Mouse (Mus musculus): ENCODE results near the gene Gm3752. TPM values are rescaled to one million over a fixed set of nuclear protein-coding genes. Genes with fewer than 3 reads are reported as not detected.
"Not testable (repeated sequence)": the region's sequence is repeated elsewhere in the genome, so short reads cannot be mapped to it uniquely, and the experiment has no call there.

Gm3752 gene
- 0.68 and 0.73 TPM in 2 replicates for polyA plus RNA-seq (2012; rRNA removed)

- not testable (repeated sequence) for H3K4me3 ChIP-seq (ENCODE audit: insufficient read depth, low read length); H3K27ac ChIP-seq (ENCODE audit: insufficient read depth, low read length); H3K4me1 ChIP-seq (ENCODE audit: control insufficient read depth, insufficient read depth, low read length)
These were observed at the start of gene Gm3752 for GRCm38 (mm10) chr14:7483662-7484061. Gm3752 (minus strand) TSS chr14:7483762.

DNA sequence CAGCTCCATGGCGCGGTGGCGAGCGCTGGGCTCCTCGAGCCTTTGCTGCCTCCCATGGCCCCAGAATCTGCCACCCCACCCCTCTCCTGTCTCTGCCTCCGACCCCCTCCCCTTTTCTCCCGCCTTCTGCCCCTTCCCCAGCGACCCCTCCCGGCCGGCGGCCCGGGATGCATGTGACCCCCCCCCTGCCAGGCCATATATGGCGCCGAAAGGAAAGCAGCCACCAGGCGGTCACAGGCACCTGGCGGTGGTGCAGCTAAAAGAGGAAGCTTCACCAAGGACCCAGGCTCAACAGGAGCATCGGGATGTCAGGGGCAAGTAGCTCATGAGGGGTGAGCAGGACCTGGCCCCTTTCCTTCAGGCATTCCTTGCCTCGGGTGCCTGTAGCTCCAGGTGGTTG, 5.2 kb upstream of the Gm3752 start:
- H3K4me3 ChIP-seq (ENCODE audit: insufficient read depth, low read length); H3K27ac ChIP-seq (ENCODE audit: insufficient read depth, low read length); H3K4me1 ChIP-seq (ENCODE audit: control insufficient read depth, insufficient read depth, low read length): not testable (repeated sequence)

DNA sequence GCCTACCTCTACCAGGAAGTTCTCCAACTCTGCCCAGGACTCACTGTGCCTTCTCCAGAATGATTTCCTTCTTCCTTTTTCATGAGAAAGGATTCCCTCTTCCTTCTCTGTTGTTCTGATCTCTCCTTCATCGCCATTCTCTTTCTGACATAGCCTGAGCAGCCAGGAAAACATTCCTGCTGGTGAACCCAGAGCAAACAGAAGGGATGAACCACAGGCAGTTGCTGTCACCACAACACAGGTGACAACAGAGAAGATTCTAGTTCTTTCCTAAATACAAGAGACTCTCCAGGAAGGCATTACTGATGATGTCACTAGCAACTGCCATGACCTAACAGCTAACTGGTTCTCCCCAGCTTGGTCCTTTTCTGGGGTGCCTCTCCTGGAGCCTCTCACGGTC, 32.7 kb downstream of the Gm3752 start, which contains the start of gene Gm3755:
Gene Gm3755 (minus strand): TSS at position 101 of the 400 bp plus-strand sequence.
- H3K4me3 ChIP-seq (ENCODE audit: insufficient read depth, low read length); H3K4me1 ChIP-seq (ENCODE audit: control insufficient read depth, insufficient read depth, low read length); H3K27ac ChIP-seq (ENCODE audit: insufficient read depth, low read length): not testable (repeated sequence)

- H3K4me1 ChIP-seq (ENCODE audit: control insufficient read depth, insufficient read depth, low read length); H3K27ac ChIP-seq (ENCODE audit: insufficient read depth, low read length); H3K4me3 ChIP-seq (ENCODE audit: insufficient read depth, low read length): not testable (repeated sequence)
These were observed 61.1 kb downstream of the Gm3752 start for GRCm38 (mm10) chr14:7422496-7422895.

Other genes starting within 250 kb of the Gm3752 start
- gene Gm3727, start 219.0 kb downstream of the Gm3752 start, polyA plus RNA-seq (2012; rRNA removed) = not detected in 2 replicates
- gene Gm3739, start 168.7 kb downstream of the Gm3752 start, polyA plus RNA-seq (2012; rRNA removed) = 1.7 and 2.1 TPM in 2 replicates
- gene Gm5797, start 151.4 kb downstream of the Gm3752 start, polyA plus RNA-seq (2012; rRNA removed) = not detected in 2 replicates
- gene Gm8374, start 118.6 kb downstream of the Gm3752 start, polyA plus RNA-seq (2012; rRNA removed) = not detected in 2 replicates
- gene Gm3755, start 32.8 kb downstream of the Gm3752 start, polyA plus RNA-seq (2012; rRNA removed) = not detected in 2 replicates
- gene Gm3558, start 84.8 kb upstream of the Gm3752 start, polyA plus RNA-seq (2012; rRNA removed) = 1.8 and 2.1 TPM in 2 replicates
- not detected in 2 replicates for gene Gm10338, start 111.8 kb upstream of the Gm3752 start, polyA plus RNA-seq (2012; rRNA removed)
- not detected in 2 replicates for gene Gm10128, start 160.2 kb upstream of the Gm3752 start, polyA plus RNA-seq (2012; rRNA removed)